Mouse (Mus musculus): Measurements from ENCODE around the gene Plekho2.

Plekho2 gene

GRCm38 (mm10) chr9:65555001-65555405 lies 24.8 kb downstream of the Plekho2 start:
- DNase-seq (ENCODE audit: low spot score) = peak; percentile 72

GRCm38 (mm10) chr9:65552711-65553110 lies 27.1 kb downstream of the Plekho2 start:
- DNase-seq (ENCODE audit: low spot score) = no peak

GRCm38 (mm10) chr9:65552141-65552540 lies 27.7 kb downstream of the Plekho2 start:
- DNase-seq (ENCODE audit: low spot score) = no peak

- peak; percentile 81 for DNase-seq (ENCODE audit: low spot score)
These were observed 28.8 kb downstream of the Plekho2 start for GRCm38 (mm10) chr9:65551035-65551434.

GRCm38 (mm10) chr9:65550079-65550831 lies 29.6 kb downstream of the Plekho2 start:
- peak; percentile 24 for DNase-seq (ENCODE audit: low spot score)

GRCm38 (mm10) chr9:65549643-65550042 lies 30.2 kb downstream of the Plekho2 start:
- DNase-seq (ENCODE audit: low spot score) = no peak

- DNase-seq (ENCODE audit: low spot score) = no peak
These were observed 30.7 kb downstream of the Plekho2 start for GRCm38 (mm10) chr9:65549139-65549538.

GRCm38 (mm10) chr9:65548311-65548710 lies 31.5 kb downstream of the Plekho2 start:
- peak; percentile 42 for DNase-seq (ENCODE audit: low spot score)

GRCm38 (mm10) chr9:65547844-65548243 lies 32.0 kb downstream of the Plekho2 start:
- no peak for DNase-seq (ENCODE audit: low spot score)

- no peak for DNase-seq (ENCODE audit: low spot score)
These were observed 32.7 kb downstream of the Plekho2 start for GRCm38 (mm10) chr9:65547111-65547510.

GRCm38 (mm10) chr9:65546413-65546695 lies 33.5 kb downstream of the Plekho2 start:
- DNase-seq (ENCODE audit: low spot score) = no peak

GRCm38 (mm10) chr9:65545635-65546412 lies 34.0 kb downstream of the Plekho2 start:
- no peak for DNase-seq (ENCODE audit: low spot score)

- DNase-seq (ENCODE audit: low spot score) = no peak
These were observed 37.7 kb downstream of the Plekho2 start for GRCm38 (mm10) chr9:65542111-65542524.

GRCm38 (mm10) chr9:65541126-65542068 lies 38.4 kb downstream of the Plekho2 start:
- no peak for DNase-seq (ENCODE audit: low spot score)

- no peak for DNase-seq (ENCODE audit: low spot score)
These were observed 40.1 kb downstream of the Plekho2 start for GRCm38 (mm10) chr9:65539697-65540096.

GRCm38 (mm10) chr9:65537901-65538630 lies 41.8 kb downstream of the Plekho2 start:
- no peak for DNase-seq (ENCODE audit: low spot score)

- DNase-seq (ENCODE audit: low spot score) = no peak
These were observed 43.3 kb downstream of the Plekho2 start for GRCm38 (mm10) chr9:65536491-65536890.

GRCm38 (mm10) chr9:65535789-65536469 lies 43.9 kb downstream of the Plekho2 start:
- DNase-seq (ENCODE audit: low spot score) = no peak

GRCm38 (mm10) chr9:65535191-65535722 lies 44.6 kb downstream of the Plekho2 start:
- no peak for DNase-seq (ENCODE audit: low spot score)

GRCm38 (mm10) chr9:65534111-65534510 lies 45.7 kb downstream of the Plekho2 start:
- no peak for DNase-seq (ENCODE audit: low spot score)

- DNase-seq (ENCODE audit: low spot score) = no peak
These were observed 46.9 kb downstream of the Plekho2 start for GRCm38 (mm10) chr9:65532986-65533385.
